Mouse (Mus musculus) CD8-positive naive resting alpha-beta T cell, adult 2 months (primary cell): Measurements from ENCODE around the gene Lgals3.

Experiments used
- DNase-seq, 2 experiments: peaks; one replicate each; pipeline ENCODE4 v3.0.0; 2022; ENCODE audit warnings: low read depth in 2 of 2, low spot score in 2 of 2

Gene Lgals3

GRCm38 (mm10) chr14:47421606-47422005 is 54.1 kb downstream of the Lgals3 start:
- DNase-seq: no peak

DNA sequence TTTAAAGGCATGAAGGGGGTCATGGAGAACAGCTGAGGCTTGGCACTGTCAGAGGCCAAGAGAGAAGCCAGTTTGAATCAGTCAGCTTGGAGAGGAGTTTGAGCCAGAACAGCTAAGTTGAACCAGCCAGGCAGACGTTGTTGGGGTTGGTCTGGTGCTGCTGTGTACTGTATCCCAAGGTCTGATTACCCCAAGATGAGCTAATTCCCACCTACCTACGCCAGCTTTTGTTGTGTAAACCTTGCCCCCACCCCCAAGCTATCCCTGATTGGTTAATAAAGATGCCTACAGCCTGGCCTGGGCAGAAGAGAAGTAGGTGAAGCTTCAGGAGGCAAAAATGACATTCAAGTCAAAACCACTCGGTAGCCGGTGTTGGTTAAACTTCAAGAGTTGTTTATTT is 54.9 kb downstream of the Lgals3 start:
- DNase-seq: no peak

GRCm38 (mm10) chr14:47432987-47433386 is 65.4 kb downstream of the Lgals3 start:
- DNase-seq: no peak
